9 mouse cellular contexts compared by ENCODE assay signal in the genomic region with DNA sequence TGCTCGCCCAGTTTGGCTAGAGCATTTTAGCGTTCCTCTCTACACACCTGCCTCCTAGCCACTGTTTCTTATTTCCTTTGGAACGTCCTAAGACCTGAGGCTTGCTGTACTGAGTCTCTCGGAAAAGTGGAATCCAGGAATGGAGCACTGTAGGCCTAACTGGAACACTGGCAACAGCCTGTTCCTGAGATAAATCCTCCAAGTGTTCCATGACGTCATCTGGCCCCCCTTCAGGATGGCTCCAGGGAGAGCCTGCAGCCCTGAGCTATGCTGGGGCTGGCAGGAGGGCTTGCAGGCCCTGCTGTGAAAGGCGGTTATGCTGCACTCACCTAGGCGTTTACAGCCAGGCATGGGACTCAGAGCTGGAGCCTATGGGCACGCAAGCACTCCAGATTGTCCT.
A peak's percentile ranks its signal among the peaks of the same experiment; 100 is the strongest.
DNase-seq lines count a peak whose midpoint lies in the region; ATAC-seq lines count a peak whose summit lies in the region.
"Had no signal": no experiment of that assay in that cellular context is flagged by ENCODE, and none has a peak within 500 bp of the region (broad histone marks: within the 10 kb centered on the region; RNA-seq: fewer than 3 reads in every experiment).

No protein-coding gene starts in this region.

- no peak overlapping the region for H3K4me2 ChIP-seq in midbrain, embryonic 15.5 days
- no peak overlapping the region for H3K4me2 ChIP-seq in heart, embryonic 14.5 days (ENCODE audit: low read length)
- H3K4me2 ChIP-seq: liver, embryonic 15.5 days had no signal

- H3K4me3 ChIP-seq in midbrain, embryonic 15.5 days = no peak overlapping the region
- H3K4me3 ChIP-seq in midbrain, embryonic 10.5 days = no peak overlapping the region
- no peak overlapping the region for H3K4me3 ChIP-seq in heart, embryonic 14.5 days (ENCODE audit: control insufficient read depth in 1 of 2, insufficient read depth in 1 of 2, low read depth in 1 of 2, low read length in 2 of 2)
- H3K4me3 ChIP-seq: liver, embryonic 15.5 days had no signal

- 33% methylated on average over 8 of the region's 8 CpGs for WGBS in midbrain, embryonic 15.5 days
- WGBS in midbrain, embryonic 10.5 days = 33% methylated on average over 8 of the region's 8 CpGs
- 16% methylated on average over 8 of the region's 8 CpGs for WGBS in heart, embryonic 14.5 days

- H3K27ac ChIP-seq in midbrain, embryonic 15.5 days = no peak overlapping the region
- no peak overlapping the region for H3K27ac ChIP-seq in midbrain, embryonic 10.5 days (replicated peaks)
- H3K27ac ChIP-seq in heart, embryonic 14.5 days (replicated peaks in 1 of 2; ENCODE audit: control insufficient read depth in 1 of 2, insufficient read depth in 1 of 2, low read depth in 2 of 2, low read length in 2 of 2) = peak overlapping the region; percentile 6 to 62
- H3K27ac ChIP-seq: liver, embryonic 15.5 days had no signal

- 0 out of 2 replicates have a peak, but pooled peaks have one; percentile 42 for ATAC-seq in midbrain, embryonic 15.5 days (replicated peaks)
- ATAC-seq in heart, embryonic 14.5 days (ENCODE audit: insufficient number of reproducible peaks, insufficient read depth, low FRiP score, low read depth) = peak; percentile 90

- H3K9ac ChIP-seq in midbrain, embryonic 15.5 days = no peak overlapping the region
- H3K9ac ChIP-seq in heart, embryonic 14.5 days (ENCODE audit: low read length) = peak overlapping the region; percentile 25; the same call in 1 of the 2 replicates
- H3K9ac ChIP-seq: liver, embryonic 15.5 days had no signal

- DNase-seq in midbrain, embryonic 10.5 days (ENCODE audit: low spot score) = no peak
- DNase-seq in embryo, embryonic 10.5 days (ENCODE audit: low spot score) = peak; percentile 29
- DNase-seq in left cerebral cortex, postnatal 10 days (ENCODE audit: extremely low spot score in 1 of 2, low spot score in 2 of 2) = peak; percentile 30 to 70
- DNase-seq in right cerebral cortex, postnatal 36 days (ENCODE audit: low spot score in 2 of 2) = peak; percentile 32 to 43
- DNase-seq in ovary, postnatal 10 days (ENCODE audit: low spot score) = no peak
- no peak for DNase-seq in thymus, postnatal 10 days (ENCODE audit: low spot score in 2 of 2)

- no peaks in the 10 kb centered on the region for H3K27me3 ChIP-seq in midbrain, embryonic 15.5 days (replicated peaks)
- no peaks in the 10 kb centered on the region; the same call in 1 of the 2 replicates for H3K27me3 ChIP-seq in midbrain, embryonic 10.5 days (ENCODE audit: low read depth, poor library complexity, severe bottlenecking)
- H3K27me3 ChIP-seq in heart, embryonic 14.5 days (ENCODE audit: control insufficient read depth, insufficient read depth, low read length) = no peaks in the 10 kb centered on the region
- H3K27me3 ChIP-seq: liver, embryonic 15.5 days had no signal

- no peaks in the 10 kb centered on the region for H3K4me1 ChIP-seq in midbrain, embryonic 15.5 days
- no peaks in the 10 kb centered on the region for H3K4me1 ChIP-seq in midbrain, embryonic 10.5 days
- H3K4me1 ChIP-seq in heart, embryonic 14.5 days (ENCODE audit: control insufficient read depth in 2 of 2, insufficient read depth in 2 of 2, low read length in 2 of 2) = peaks cover 17 to 27% of the 10 kb centered on the region in 2 experiments

- no peaks in the 10 kb centered on the region for H3K36me3 ChIP-seq in midbrain, embryonic 15.5 days (replicated peaks)
- H3K36me3 ChIP-seq in midbrain, embryonic 10.5 days = no peaks in the 10 kb centered on the region
- H3K36me3 ChIP-seq in heart, embryonic 14.5 days (ENCODE audit: control insufficient read depth, insufficient read depth, low read length) = no peaks in the 10 kb centered on the region
- H3K36me3 ChIP-seq: liver, embryonic 15.5 days had no signal

- H3K9me3 ChIP-seq in midbrain, embryonic 15.5 days = no peaks in the 10 kb centered on the region
- H3K9me3 ChIP-seq in midbrain, embryonic 10.5 days (replicated peaks) = no peaks in the 10 kb centered on the region
- H3K9me3 ChIP-seq in heart, embryonic 14.5 days (ENCODE audit: control insufficient read depth, low read length) = peaks cover 3% of the 10 kb centered on the region; the same call in 1 of the 2 replicates
- H3K9me3 ChIP-seq: liver, embryonic 15.5 days had no signal

- intact Hi-C loops in left cerebral cortex, postnatal 10 days (cut with DNase I) = no loop called here

Comparison
In these comparisons a context has a peak if more than half of its experiments do, and no peak if none do; other contexts are left out.
1. H3K27ac ChIP-seq: peak in heart, embryonic 14.5 days (2 of 2); none in midbrain, embryonic 15.5 days (single experiment) and midbrain, embryonic 10.5 days (single experiment).
2. DNase-seq: peak in embryo, embryonic 10.5 days (single experiment), left cerebral cortex, postnatal 10 days (2 of 2) and right cerebral cortex, postnatal 36 days (2 of 2); none in midbrain, embryonic 10.5 days (single experiment), ovary, postnatal 10 days (single experiment) and thymus, postnatal 10 days (0 of 2).